Mouse (Mus musculus): ENCODE measurements around the gene Kdm4b.

DNA sequence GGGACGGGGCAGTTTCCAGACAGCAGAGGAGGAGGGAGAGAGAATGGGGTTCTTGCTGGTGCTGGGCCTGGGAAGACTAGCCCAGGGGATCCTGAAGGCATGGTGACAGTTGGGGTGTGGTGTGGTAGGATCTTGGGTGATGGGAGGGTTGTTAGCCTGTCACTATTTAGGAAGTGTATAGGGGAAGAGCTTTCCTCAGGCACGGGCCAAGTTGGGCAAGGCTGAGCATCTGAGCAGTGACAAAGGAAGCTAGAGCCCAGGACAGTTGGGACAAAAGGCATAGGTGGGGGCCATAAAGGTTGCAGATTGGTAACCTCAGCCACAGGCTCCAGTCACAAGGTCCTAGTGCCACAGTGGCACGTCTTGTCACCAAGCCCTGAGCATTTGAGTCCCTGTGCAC lies 17.6 kb downstream of the Kdm4b start:
- TF ChIP-seq CTCF (IDR thresholded peaks at IDR 0.05; ENCODE audit: extremely low read depth, insufficient read depth, insufficient read length, insufficient replicate concordance) (no peak), POLR2A (IDR thresholded peaks at IDR 0.05; ENCODE audit: low read depth, low read length) (no peak)

Data from spleen, adult 2 months (tissue).